Mouse (Mus musculus): ENCODE measurements around the gene Fam83b. TPM values are rescaled to one million over a fixed set of nuclear protein-coding genes. Genes with fewer than 3 reads are reported as not detected.

The Fam83b gene
- 1.9 and 2.2 TPM in 2 replicates for polyA plus RNA-seq (2015; fragmentation: Nextera tagmentation; extraction: Ambion mirVana)

- Histone ChIP-seq H3K27ac (no peak within 1 kb of the TSS), H3K4me2 (replicated peaks) (peak within 1 kb of the TSS; percentile 93), H3K9me3 (no peaks in the 10 kb centered on the region), H3K9ac (peak within 1 kb of the TSS; percentile 64), H3K36me3 (no peaks in the 10 kb centered on the region), H3K4me1 (peaks cover 7% of the 10 kb centered on the region), H3K27me3 (peaks cover 26% of the 10 kb centered on the region), H3K4me3 (peak within 1 kb of the TSS; percentile 61)
- ATAC-seq (ENCODE audit: low FRiP score, low read depth), result peak; percentile 55
- WGBS, result 2% methylated on average over 39 of the region's 40 CpGs
These were observed at the start of gene Fam83b for GRCm38 (mm10) chr9:76566515-76567280. TSS of gene Fam83b (minus strand) at chr9:76567116.

DNA sequence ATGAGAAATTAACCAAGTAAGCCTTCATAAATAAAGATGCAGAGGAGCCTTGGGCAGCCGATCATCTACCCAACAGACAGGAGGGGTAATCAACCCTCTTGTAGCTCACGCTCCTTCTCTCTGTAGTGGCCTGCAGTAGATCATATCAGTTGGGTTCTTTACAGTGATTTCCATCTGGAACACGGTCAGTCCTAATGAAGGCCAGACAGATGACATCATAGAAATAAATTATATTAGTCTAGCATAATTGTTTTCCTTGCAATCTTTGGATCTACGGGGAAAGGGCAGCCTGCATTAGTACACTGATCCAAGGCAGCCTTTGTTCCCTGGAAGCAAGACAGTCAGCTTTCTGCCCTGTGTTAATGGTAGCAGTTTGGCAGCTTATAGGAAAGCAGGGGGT is 47.2 kb upstream of the Fam83b start:
- WGBS, result 59% methylated on average over 4 of the region's 4 CpGs
- Histone ChIP-seq H3K4me3 (no peak overlapping the region), H3K9ac (no peak overlapping the region), H3K27me3 (no peaks in the 10 kb centered on the region), H3K27ac (no peak overlapping the region), H3K36me3 (no peaks in the 10 kb centered on the region), H3K4me2 (replicated peaks) (no peak overlapping the region), H3K9me3 (no peaks in the 10 kb centered on the region; the same call in 1 of the 2 replicates), H3K4me1 (no peaks in the 10 kb centered on the region)
- no peak for ATAC-seq (ENCODE audit: low FRiP score, low read depth)

DNA sequence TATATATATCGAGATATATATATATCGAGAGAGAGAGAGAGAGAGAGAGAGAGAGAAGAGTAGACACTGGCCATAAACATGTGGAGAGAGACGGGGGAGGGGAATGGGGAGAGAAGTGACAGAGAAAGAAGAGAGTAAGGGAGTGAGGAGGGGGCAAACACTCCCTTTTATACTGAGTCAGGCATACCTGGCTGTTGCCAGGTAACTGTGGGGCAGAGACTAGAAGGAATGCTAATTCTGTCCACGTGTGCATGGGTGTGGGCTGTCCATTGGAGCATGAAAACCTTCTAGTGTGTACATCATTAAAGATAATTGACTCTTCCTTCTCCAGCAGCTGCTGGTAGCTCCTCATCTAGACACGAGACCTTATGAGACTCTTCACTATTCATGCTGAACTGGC is 36.8 kb upstream of the Fam83b start:
- Histone ChIP-seq H3K4me1 (no peaks in the 10 kb centered on the region), H3K27me3 (no peaks in the 10 kb centered on the region), H3K9ac (no peak overlapping the region), H3K36me3 (no peaks in the 10 kb centered on the region), H3K4me2 (replicated peaks) (no peak overlapping the region), H3K27ac (no peak overlapping the region), H3K4me3 (no peak overlapping the region), H3K9me3 (no peaks in the 10 kb centered on the region)
- ATAC-seq (ENCODE audit: low FRiP score, low read depth), result no peak
- 77% methylated on average over 5 of the region's 5 CpGs for WGBS

- no peaks in the 10 kb centered on the region for H3K4me1 ChIP-seq
- H3K9ac ChIP-seq, result no peak overlapping the region
- no peak overlapping the region for H3K4me2 ChIP-seq (replicated peaks)
- ATAC-seq (ENCODE audit: low FRiP score, low read depth), result no peak
- no peaks in the 10 kb centered on the region for H3K27me3 ChIP-seq
- no peaks in the 10 kb centered on the region for H3K9me3 ChIP-seq
- H3K4me3 ChIP-seq, result no peak overlapping the region
- 89% methylated on average over 2 of the region's 2 CpGs for WGBS
- H3K27ac ChIP-seq, result no peak overlapping the region
- H3K36me3 ChIP-seq, result no peaks in the 10 kb centered on the region
These were observed 36.0 kb upstream of the Fam83b start for GRCm38 (mm10) chr9:76602874-76603273.

DNA sequence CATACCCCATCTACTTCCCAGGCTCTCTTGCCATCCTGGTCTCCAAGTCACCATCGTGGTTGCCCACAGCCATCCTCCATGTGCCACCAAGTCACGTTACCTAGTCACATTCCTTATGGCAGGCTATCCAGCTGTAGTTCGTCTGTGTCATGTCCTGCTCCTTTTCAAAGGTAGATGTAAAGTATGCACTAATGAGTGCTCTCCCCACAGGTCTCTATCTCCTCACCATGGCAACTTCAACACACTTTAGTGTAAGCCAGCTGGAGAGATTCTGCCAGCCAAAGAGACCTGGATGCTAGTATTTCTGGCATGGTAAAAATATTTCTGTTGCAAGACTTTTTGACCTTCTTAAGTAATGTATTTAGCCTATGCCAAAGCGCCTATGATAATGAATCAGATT is 30.5 kb upstream of the Fam83b start:
- Histone ChIP-seq H3K9me3 (no peaks in the 10 kb centered on the region), H3K4me3 (no peak overlapping the region), H3K36me3 (no peaks in the 10 kb centered on the region), H3K27ac (no peak overlapping the region), H3K4me2 (replicated peaks) (no peak overlapping the region), H3K9ac (no peak overlapping the region), H3K4me1 (no peaks in the 10 kb centered on the region), H3K27me3 (no peaks in the 10 kb centered on the region)
- 74% methylated on average over 4 of the region's 4 CpGs for WGBS
- no peak for ATAC-seq (ENCODE audit: low FRiP score, low read depth)

DNA sequence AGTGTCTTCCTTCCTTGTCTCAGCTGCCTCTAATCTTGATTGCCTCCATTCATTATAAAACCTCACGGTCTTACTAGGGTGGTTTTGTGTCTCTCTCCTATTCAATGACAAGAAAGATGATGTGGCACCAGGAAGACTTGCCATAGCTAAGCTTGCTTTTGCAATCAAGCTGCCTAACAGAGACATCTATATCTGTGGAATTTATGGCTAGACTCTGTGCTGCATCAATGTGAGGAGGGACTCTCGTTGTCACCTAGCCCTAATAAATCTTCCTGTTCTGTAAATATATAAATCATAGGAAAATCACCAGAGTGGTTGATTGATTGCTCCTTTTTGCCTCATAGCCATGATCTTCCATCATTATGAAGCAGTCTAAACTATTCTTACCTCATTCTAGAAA is 26.9 kb upstream of the Fam83b start:
- no peak overlapping the region for H3K27ac ChIP-seq
- H3K4me2 ChIP-seq (replicated peaks), result no peak overlapping the region
- H3K27me3 ChIP-seq, result no peaks in the 10 kb centered on the region
- H3K4me3 ChIP-seq, result no peak overlapping the region
- no peaks in the 10 kb centered on the region for H3K36me3 ChIP-seq
- WGBS, result 35% methylated on average over 2 of the region's 2 CpGs
- H3K4me1 ChIP-seq, result no peaks in the 10 kb centered on the region
- H3K9ac ChIP-seq, result no peak overlapping the region
- H3K9me3 ChIP-seq, result no peaks in the 10 kb centered on the region
- ATAC-seq (ENCODE audit: low FRiP score, low read depth), result no peak

GRCm38 (mm10) chr9:76583943-76584342 is 17.0 kb upstream of the Fam83b start:
- Histone ChIP-seq H3K27ac (no peak overlapping the region), H3K9me3 (no peaks in the 10 kb centered on the region), H3K4me2 (replicated peaks) (no peak overlapping the region), H3K4me3 (no peak overlapping the region), H3K4me1 (no peaks in the 10 kb centered on the region), H3K27me3 (no peaks in the 10 kb centered on the region), H3K9ac (no peak overlapping the region), H3K36me3 (no peaks in the 10 kb centered on the region)
- ATAC-seq (ENCODE audit: low FRiP score, low read depth), result no peak
- 89% methylated on average over 6 of the region's 6 CpGs for WGBS

DNA sequence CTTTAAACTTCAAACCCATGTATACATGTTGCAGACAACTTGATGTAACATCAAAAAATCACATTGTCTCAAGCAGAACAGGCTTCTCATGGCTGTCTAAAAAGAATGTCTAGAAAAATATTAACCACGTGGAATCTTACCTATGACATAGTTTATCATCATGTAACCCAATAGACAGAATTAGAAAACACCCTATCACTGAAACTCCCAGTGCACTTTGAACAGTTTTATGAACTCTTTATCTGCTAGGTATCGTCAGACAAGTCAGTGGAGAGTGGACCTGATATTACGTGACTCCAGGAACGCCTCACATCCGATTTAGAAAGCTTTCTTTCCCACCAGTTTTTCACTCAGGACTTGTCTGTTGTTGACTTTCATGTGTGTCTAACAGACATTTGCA is 15.1 kb upstream of the Fam83b start:
- no peak overlapping the region for H3K9ac ChIP-seq
- 84% methylated on average over 5 of the region's 5 CpGs for WGBS

DNA sequence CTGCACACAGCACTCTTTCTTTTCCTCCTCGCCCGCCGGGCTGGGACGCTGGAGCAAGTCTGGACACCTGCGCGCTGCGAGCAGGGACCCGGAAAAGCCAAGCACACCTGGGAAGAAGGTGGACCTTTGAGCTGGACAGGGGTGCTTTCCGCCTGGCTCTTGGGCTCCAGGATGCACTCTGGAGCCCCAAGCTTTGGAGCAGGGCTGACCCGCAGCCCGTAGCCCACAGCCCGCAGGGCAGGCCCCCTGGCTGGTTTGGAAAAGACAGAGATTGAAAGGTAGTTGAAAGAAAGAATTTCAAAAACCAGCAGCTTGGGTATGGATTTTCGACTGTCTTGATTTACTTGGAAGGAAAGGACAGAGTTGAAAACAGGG is 352 bp upstream of the Fam83b start:
- H3K4me1 ChIP-seq, result peaks cover 7% of the 10 kb centered on the region
- no peak overlapping the region for H3K27ac ChIP-seq
- H3K9me3 ChIP-seq, result no peaks in the 10 kb centered on the region
- H3K4me2 ChIP-seq (replicated peaks), result peak overlapping the region; percentile 93
- peaks cover 26% of the 10 kb centered on the region for H3K27me3 ChIP-seq
- H3K9ac ChIP-seq, result peak overlapping the region; percentile 64
- WGBS, result 5% methylated on average over 13 of the region's 13 CpGs
- ATAC-seq (ENCODE audit: low FRiP score, low read depth), result no peak
- H3K4me3 ChIP-seq, result peak overlapping the region; percentile 61
- H3K36me3 ChIP-seq, result no peaks in the 10 kb centered on the region

More for the DNA sequence above, 15.1 kb upstream of the Fam83b start:
- no peaks in the 10 kb centered on the region for H3K9me3 ChIP-seq
- H3K27me3 ChIP-seq, result no peaks in the 10 kb centered on the region
- no peaks in the 10 kb centered on the region for H3K36me3 ChIP-seq
- H3K4me3 ChIP-seq, result no peak overlapping the region
- no peak for ATAC-seq (ENCODE audit: low FRiP score, low read depth)
- no peak overlapping the region for H3K4me2 ChIP-seq (replicated peaks)
- H3K27ac ChIP-seq, result no peak overlapping the region
- no peaks in the 10 kb centered on the region for H3K4me1 ChIP-seq

DNA sequence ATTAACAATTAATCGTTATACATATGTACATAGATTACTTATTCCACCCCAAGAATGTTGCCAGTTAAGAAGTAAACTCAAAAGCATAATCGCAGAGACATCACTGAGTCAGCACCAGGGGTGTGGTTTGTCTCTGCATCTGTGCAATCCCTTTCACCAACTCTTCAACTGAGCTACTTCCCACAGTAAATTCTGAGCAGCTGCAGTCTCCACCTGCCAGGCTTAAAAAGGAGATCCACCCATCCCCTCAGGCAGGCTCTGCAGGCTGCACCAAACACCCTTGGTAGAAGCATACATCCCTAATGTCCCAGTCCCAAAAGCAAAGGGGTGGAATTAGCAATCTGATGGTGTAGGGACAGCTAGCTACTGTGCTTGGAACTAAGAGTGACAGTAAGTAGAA is 1.3 kb downstream of the Fam83b start:
- Histone ChIP-seq H3K27ac (no peak overlapping the region), H3K4me3 (0 out of 2 replicates have a peak overlapping the region, but pooled peaks have one; percentile 61), H3K36me3 (no peaks in the 10 kb centered on the region), H3K9me3 (no peaks in the 10 kb centered on the region), H3K27me3 (peaks cover 26% of the 10 kb centered on the region), H3K9ac (no peak overlapping the region), H3K4me1 (peaks cover 7% of the 10 kb centered on the region), H3K4me2 (replicated peaks) (no peak overlapping the region; the same call in 1 of the 2 replicates)
- no peak; the same call in 1 of the 2 replicates for ATAC-seq (ENCODE audit: low FRiP score, low read depth)
- 86% methylated on average over 2 of the region's 2 CpGs for WGBS

DNA sequence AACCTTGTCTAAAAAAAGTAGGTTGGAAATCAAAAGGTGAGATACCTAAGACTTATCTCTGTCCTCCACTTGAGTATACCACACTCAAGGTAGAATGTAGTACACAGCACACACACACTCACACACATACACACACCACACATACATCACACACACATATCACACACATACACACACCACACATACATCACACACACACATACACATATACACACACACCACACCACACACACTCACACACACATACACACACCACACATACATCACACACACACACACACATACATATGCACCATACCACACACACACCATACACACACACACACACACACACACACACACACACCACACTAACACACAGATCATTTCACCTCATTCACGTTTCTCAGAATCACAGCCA is 2.8 kb downstream of the Fam83b start:
- no peak overlapping the region for H3K4me3 ChIP-seq
- H3K9ac ChIP-seq, result no peak overlapping the region
- no peaks in the 10 kb centered on the region for H3K9me3 ChIP-seq
- no peak for ATAC-seq (ENCODE audit: low FRiP score, low read depth)
- WGBS, result 79% methylated on average over 1 of the region's 1 CpGs
- H3K27ac ChIP-seq, result no peak overlapping the region
- no peak overlapping the region for H3K4me2 ChIP-seq (replicated peaks)
- H3K4me1 ChIP-seq, result peaks cover 7% of the 10 kb centered on the region
- H3K36me3 ChIP-seq, result no peaks in the 10 kb centered on the region
- peaks cover 26% of the 10 kb centered on the region for H3K27me3 ChIP-seq

DNA sequence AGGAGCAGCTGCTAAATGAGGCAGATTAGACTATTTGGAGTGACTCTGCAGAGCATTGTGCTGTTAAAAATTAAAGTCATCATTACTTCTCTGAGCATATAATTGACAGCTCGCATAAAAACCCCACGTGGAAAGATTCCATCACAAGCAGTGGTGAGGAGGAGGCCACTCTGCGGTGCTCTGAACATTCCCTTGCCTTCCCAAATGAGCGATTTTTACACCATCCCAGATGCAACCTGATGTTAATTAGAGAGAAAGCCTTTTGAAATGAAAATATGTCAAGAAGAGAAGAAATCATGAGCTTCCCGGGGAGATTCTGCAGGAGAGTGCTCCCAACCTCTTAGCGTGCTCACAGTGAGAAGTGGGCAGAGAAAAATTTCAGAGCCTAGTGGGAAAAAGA is 4.1 kb downstream of the Fam83b start:
- no peaks in the 10 kb centered on the region for H3K36me3 ChIP-seq
- no peak overlapping the region for H3K4me2 ChIP-seq (replicated peaks)
- 26% methylated on average over 6 of the region's 6 CpGs for WGBS
- H3K4me3 ChIP-seq, result no peak overlapping the region
- peaks cover 16% of the 10 kb centered on the region for H3K27me3 ChIP-seq
- peaks cover 7% of the 10 kb centered on the region for H3K4me1 ChIP-seq
- H3K9me3 ChIP-seq, result no peaks in the 10 kb centered on the region
- no peak overlapping the region for H3K9ac ChIP-seq
- no peak for ATAC-seq (ENCODE audit: low FRiP score, low read depth)
- H3K27ac ChIP-seq, result no peak overlapping the region

DNA sequence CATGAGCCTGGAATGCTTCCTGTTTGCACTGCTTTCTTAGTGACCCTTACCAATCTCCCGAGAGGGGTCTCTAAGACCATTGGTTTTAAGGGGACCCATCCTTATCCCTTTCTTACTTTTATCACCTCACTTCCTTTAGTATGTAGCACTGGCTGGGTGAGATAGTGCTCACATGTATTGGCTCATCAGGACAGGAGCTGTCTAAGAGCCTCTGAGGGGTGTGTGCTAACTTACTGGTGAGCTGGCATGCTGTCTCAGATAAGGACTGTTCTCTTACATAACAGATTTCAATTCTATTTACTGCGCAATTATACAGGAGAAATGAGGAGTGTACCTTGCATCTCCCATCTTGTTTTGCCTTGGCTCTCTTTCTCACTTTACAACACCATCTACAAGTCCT is 7.7 kb downstream of the Fam83b start:
- no peak overlapping the region for H3K4me2 ChIP-seq (replicated peaks)
- 90% methylated on average over 2 of the region's 2 CpGs for WGBS
- no peak overlapping the region for H3K27ac ChIP-seq
- H3K4me1 ChIP-seq, result no peaks in the 10 kb centered on the region
- no peak overlapping the region for H3K9ac ChIP-seq
- ATAC-seq (ENCODE audit: low FRiP score, low read depth), result no peak
- no peak overlapping the region for H3K4me3 ChIP-seq
- H3K9me3 ChIP-seq, result no peaks in the 10 kb centered on the region
- 0 out of 2 replicates have a peak, but pooled peaks cover 2% of the 10 kb centered on the region for H3K27me3 ChIP-seq
- H3K36me3 ChIP-seq, result no peaks in the 10 kb centered on the region

Measured in limb, embryonic 13.5 days (tissue).